Mouse (Mus musculus) cortical plate, adult 2 months (tissue): Measurements from ENCODE around the gene Gpc5.

Experiments
- CTCF ChIP-seq: fragments of 200-500 bp; IDR thresholded peaks from 2 replicates; pipeline ENCODE4 v1.5.1; 2011; ENCODE audit warnings: mild to moderate bottlenecking, control low read depth, low read length; ENCODE audit not compliant: insufficient read depth; ENCODE audit errors: extremely low read depth
- POLR2A ChIP-seq: fragments of 200-500 bp; IDR thresholded peaks from 2 replicates; pipeline ENCODE4 v1.6.1; 2011; ENCODE audit warnings: mild to moderate bottlenecking, low read length, control low read depth; ENCODE audit not compliant: insufficient read depth; ENCODE audit errors: extremely low read depth

DNA sequence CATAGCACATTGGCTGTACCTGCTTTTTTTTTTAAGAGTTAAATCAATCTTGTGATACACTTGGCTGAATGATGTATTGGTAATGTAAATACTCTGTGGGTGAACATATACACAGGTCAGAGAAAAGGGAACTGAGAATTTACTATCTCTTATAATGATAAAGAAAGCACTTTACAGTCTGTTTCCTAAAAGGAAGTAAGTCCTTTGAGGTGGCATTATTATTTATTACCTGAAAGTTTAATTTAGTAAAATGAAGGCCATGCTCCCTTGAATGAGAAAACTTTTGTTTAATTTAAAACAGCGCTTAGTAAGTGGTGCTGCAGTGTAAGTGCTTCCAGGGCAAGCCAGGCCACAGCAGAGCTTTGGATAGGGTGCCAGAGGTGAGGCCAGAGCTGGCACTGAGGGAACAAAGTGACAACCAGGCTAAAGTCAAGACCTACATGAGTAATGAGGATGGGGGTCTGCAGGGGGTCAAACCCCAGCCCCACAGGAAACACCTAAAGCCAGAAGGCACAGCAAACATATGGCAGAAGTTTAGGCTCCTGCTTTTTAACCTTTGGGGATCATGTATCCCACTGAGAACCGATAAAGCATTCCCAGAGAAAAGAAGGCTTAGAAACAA lies 315.4 kb downstream of the Gpc5 start:
- no peak for TF ChIP-seq CTCF
- no peak for TF ChIP-seq POLR2A
